Mouse (Mus musculus): ENCODE measurements around the gene Pde10a.
"Not testable (repeated sequence)": the region's sequence is repeated elsewhere in the genome, so short reads cannot be mapped to it uniquely, and the experiment has no call there.

The Pde10a gene

DNA sequence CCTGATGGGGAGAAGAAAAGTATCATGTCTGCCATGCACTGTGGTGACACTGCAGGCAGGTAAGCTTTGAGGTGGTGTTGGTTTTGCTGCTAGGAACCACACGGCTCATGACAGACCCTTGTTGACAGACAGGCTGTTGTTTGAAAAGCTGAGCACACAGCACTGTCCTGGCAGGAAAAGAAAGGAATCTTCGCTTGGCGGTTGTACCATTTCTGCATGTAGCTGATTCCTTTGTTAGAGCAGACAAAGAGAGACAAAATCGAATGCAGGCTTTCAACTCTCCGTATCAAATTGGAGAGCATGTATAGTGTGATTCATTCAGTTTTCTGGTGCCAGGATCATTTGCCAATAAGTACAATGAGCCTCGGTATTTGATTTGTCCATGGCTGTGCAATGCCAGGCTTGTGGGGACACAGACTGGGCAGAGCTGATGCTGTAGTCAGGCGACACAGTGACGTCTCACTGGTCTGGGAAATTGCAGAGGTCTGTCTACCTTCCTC is 122.2 kb downstream of the Pde10a start:
- no peak for DNase-seq (ENCODE audit: low spot score in 2 of 2)

DNA sequence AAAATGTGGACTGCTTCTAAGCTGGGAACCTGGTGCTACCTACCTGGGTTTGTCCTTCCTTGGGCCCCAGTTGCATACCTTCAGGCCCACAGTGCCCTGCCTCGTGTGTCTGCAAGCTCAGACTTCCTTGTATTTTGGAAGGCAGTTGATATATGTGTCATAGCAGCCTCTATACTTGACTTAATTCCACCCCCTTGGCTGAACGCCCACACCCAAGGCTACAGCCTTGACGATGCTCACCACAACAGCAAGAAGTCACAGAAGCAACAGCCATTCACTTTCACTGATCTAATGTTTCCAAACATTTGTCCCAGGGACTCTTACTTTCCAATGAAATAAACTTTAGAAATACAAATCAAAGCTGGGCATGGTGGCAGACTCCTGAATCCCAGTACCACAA is 123.1 kb downstream of the Pde10a start:
- no peak for DNase-seq (ENCODE audit: low spot score in 2 of 2)

DNA sequence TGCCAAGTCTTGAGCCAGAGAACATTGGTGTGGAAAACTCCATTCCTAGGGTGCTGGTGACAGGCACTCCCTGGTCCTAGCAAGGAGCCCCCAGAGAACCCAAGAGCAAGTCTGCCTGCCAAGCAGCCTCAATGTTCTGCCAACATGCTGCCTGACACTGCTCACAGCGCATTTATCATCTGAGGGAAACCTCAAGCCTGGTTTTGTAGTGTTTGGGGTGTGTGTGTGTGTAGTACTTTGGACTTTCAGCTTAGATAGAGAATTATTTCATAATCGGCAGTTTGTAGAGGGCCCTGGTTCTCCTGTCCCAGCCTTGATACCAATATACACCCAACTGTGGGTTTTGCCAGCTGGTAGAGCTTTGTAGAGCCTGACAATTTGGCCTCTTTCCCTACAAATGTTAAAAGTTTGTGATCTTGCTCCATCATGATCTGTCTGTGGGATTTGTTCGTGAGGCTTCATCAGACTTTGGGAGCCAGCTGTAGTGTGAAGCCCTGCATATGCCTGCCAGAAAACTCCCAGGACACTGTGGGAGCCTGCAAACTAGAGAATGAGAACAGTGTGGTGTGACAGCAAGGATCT is 127.6 kb downstream of the Pde10a start:
- no peak for DNase-seq (ENCODE audit: low spot score in 2 of 2)

DNA sequence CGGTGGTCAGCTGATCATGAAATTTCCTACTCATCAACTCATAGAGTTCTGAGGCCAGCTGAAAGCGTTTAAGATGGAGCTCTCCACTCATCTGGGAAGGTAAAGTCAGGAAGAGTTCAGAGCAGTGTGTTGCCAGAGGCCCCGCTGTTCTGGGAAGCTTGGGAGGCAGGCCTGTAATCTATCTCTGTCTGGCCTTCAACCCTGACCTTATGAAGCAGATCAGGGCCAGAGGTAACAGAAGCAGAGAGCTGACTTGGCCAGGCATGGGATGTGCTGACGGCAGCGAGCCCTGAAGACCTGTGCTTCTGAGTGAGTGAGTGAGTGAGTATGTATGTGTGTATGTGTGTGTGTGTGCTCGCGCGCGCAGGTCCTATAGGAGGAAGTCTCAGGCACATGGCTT is 132.5 kb downstream of the Pde10a start:
- DNase-seq (ENCODE audit: low spot score in 2 of 2) = no peak

DNA sequence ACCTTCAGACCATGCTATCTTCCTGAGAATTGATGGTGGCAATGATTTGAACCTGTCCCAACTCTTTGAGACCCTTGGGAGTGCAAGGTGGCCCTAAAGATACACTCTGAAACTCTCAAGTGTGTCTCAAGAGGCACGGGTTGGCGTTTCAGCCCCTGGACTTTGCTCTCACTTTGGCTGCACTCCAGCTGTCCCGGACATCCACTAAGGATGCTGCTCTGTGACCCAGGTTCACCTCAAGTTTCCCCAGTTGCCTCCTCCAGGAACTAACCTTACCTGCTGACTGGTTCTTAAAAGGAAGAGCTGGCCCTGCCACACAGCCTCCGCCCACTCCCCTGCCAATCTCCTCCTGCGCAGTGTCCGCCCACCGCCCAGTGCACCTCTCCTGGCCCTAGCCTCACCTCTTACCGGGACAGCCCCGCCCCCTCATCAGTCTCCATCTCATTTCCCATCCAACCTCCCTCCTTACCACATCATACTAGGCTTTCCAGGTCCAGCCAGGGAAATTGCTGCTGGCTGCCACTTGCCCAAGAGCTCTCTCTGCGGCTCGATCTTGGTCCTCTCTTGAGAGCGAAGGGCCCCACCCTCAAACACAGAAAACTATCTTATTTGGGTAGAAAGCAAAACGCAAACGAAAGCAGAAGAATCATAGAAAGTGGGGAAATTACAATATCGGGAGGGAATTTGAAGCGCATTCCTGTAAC is 133.7 kb downstream of the Pde10a start:
- no peak for DNase-seq (ENCODE audit: low spot score in 2 of 2)

DNA sequence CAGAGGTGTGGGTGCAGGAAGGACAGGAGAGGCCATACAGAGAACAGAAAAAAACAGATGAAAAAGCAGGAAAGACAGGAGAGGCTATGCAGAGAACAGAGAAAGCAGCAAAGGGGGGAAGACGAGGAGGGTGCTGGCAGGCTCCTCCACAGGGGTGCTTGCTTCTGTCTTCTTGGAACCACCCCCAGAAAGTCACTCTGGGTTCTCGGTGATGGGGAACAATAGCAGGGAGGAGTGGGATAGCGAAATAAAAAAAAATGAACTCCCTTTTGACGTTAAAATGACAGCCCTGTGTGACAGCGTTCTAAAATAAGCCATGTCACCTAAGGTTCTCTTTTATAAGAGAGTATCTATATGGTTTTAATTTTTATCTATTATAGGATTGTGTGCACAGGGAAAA is 141.7 kb downstream of the Pde10a start:
- DNase-seq (ENCODE audit: low spot score in 2 of 2) = no peak

DNA sequence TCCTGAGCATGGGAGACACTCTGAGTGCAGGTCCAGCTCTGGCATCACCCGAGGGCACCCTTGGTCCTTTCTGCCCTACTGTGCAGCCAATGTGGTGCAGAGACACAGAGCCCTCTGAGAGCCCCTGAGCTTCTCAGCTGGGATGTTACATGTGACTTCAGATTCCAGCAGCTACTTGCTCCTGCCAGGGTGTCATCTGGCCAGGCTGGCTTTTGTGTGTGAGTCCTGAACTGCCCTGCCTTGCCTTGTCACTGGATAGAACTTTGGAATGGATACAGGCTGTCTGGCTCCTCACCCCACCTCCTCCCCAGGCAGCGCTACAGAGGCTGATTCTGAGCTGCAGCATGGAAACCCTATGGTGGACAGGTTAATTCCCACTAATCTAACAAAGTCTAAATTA is 149.5 kb downstream of the Pde10a start:
- no peak for DNase-seq (ENCODE audit: low spot score in 2 of 2)

DNA sequence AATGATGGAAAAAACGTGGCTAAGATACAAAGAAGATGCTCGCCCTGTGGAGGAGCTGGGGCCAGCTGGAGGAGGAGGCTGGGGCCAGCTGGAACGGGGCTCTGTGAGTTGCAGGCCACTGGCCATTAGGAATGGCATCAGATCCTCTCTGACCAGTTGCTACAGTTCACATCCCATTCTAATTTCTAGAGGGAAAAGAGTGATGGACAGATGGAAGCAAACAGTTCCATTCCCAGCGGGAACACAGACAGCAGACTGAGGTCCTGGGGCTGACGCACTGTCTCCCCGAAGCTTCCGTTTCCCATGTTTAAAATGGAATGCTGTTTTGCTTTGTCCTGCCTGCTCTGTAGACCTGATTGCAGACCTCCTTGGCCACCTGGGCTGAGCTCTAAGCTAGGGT is 161.2 kb downstream of the Pde10a start:
- no peak for DNase-seq (ENCODE audit: low spot score in 2 of 2)

DNA sequence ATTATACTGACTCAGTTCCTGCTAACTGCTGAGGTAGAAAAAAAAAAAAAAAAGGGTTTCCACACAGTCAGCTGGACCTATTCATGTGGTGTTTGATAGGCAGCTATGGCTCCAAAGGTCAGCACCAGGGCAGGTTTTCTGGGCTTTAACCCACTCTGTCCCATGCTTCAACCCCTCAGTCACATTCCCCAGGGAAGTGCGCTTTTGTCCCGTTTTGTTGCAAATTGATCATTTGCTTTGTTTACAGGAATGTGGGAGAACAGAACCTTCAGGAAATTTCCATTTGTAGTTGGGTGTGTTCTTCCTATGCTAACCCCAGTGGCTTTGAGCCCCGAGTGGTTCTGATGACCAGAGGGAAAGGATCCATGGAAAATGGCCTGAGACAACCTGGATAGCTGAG is 162.9 kb downstream of the Pde10a start:
- no peak for DNase-seq (ENCODE audit: low spot score in 2 of 2)

DNA sequence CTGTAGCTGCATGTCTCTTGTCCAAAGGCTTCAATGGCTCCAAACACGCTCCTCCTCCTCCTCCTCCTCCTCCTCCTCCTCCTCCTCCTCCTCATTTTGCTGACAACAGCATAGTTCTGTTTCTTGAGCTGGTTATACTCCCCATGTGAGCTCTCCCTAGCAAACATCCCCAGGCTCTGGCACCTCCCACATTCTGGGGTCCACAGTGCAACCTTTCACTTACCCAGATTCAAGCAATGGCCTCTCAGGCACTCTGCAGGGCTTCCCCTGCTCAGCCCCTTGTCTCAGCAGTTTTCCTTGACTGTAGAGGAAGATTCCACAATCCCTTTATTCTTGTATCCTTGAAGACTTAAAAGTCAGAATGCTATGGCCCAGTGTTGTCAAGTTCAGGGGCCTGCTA is 173.1 kb downstream of the Pde10a start:
- no peak for DNase-seq (ENCODE audit: low spot score in 2 of 2)

DNA sequence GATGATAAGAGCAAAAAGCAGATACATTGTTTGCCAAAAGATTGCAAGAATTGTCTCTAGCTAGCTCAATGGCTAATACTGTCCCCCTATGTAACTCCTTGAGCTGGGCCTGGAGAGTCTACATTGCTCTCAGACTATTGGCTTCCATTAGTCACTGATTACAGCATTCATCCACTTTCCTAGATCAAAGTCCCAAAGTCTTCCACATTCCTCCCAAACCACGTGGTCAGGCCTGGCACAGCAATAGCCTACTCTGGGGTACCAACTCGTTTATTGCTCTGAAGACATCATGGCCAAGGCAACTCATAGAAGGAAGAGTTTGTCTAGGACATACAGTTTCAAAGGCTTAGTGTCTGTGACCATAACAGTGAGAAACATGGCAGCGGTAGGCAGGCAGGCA is 173.6 kb downstream of the Pde10a start:
- DNase-seq (ENCODE audit: low spot score in 2 of 2) = no peak

DNA sequence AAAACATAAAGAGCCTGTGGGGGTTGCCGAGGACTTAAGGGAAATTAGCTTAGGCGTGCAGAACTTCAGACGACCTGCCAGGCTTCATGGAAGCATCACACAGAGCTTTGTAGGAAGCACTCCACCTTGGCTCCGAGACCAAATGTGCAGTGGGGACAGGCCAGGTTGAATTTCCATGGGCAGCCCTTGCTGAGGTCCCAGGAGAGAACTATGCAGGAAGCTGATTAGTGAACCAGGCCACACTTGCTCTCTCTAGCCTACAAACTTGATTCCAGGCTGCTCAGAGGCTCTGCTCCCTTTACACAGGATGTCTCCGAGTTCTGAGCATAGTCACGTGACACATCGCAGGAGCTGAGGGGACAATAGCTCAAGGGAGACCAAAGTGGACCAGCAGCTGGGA is 175.9 kb downstream of the Pde10a start:
- no peak for DNase-seq (ENCODE audit: low spot score in 2 of 2)

DNA sequence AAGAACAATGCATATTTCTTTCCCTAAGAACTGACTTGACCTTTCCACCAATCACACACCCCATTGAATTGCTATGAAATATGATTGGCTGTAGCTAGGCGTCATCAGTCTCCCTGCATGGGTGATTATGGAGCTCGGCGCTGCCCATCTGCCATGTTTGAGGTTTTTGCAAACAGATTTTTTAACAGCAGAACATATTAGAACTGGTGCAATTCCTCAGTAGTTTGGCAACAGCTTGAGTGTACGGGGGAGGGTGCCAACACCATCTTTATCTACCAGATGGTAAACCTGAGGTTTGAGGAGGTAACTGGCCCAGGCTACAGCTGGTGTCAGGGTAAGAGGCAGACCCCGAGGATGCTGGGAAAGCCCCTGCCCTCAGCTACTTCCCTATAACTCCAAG is 177.3 kb downstream of the Pde10a start:
- DNase-seq (ENCODE audit: low spot score in 2 of 2) = peak; percentile 57 to 61

DNA sequence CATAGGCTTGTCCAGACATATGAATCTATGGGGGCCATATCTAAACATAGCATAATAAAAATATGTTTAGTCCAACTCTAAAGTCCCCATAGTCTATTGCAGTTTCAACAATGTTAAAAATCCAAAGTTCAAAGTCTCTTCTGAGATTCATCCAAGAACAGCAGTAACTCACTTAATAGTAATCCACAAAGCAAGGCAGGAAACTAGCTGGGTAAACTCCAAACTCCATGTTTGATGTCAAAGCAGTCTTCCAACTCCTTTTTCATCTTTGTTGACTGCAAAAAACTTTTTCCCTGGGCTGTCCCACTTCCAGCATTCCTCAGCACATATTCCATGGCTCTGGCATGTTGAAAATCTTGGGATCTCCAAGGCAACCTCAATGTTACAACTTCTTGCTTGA is 182.8 kb downstream of the Pde10a start:
- no peak for DNase-seq (ENCODE audit: low spot score in 2 of 2)

DNA sequence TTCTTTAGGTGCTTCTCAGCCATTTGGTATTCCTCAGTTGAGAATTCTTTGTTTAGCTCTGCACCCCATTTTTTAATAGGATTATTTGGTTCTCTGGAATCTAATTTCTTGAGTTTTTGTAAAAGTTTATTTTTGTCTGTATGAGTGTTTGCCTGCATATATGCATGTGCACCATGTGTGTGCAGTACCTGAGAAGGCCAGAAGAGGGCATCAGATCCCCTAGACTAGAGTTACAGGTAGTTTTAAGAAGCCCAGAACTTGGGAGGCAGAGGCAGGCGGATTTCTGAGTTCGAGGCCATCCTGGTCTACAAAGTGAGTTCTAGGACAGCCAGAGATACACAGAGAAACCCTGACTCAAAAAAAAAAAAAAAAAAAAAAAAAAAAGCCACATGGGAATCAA is 187.6 kb downstream of the Pde10a start:
- DNase-seq (ENCODE audit: low spot score in 2 of 2) = not testable (repeated sequence)

DNA sequence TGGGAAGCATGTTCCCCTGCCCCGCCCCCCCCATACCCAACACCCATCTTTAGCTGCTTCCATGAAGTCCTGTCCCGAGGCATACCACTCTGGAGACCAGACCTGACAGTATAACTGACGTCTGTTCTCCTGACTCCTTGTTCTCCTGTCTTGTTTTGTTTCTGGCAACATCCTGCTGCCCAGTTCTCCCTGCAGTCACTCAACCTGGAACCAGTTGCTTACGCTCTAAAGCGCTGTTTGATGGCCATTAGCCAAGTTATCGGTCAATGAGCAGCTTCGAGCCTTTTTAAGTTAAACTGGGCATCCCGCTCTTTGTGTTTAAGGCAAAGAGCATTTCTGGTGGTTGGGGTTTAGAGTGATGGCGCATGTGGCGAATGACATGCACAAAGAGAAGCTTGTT is 195.8 kb downstream of the Pde10a start:
- no peak for DNase-seq (ENCODE audit: low spot score in 2 of 2)

DNA sequence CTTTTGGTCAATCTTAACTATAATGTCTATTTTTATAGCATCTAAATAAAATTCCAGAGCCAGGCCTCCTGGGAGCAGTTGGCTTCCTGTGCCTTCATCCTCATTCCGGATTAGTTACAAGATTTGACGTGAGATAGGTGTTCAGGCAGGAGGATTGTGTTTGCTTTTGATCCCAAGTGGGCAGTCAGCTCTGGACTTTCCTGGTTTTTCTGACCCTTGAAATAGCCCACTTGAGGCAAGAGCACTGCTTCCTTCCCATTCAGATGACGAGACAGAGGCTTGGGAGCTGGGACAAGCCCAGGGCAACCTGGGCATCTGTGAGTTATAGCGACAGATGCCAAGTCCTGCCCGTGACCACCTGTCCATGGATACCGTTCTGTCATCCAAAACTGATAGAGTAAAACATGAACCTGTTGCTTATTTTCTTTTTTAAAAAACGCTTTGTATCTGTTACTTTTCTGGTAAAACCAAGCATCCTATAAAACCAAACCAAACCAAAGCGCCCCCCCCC is 199.3 kb downstream of the Pde10a start:
- DNase-seq (ENCODE audit: low spot score in 2 of 2) = no peak

DNA sequence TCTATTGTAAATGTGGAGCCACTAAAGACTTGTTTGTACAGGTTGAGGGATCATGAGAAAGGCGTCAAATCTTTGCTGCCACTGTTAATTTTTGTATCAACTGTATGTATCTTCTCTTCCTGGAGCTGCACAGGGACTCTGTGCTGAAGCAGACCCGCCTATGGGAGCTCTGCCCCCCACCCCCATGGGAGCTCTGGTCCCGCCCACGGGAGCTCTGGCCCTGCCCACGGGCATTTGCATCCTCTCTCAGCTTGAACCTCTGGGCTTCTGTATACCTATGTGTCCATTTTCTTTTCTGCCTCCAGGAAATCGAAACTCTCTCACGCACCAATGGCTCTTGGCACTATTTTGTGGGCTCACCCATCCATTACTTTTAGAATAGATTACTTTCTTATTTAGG is 203.5 kb downstream of the Pde10a start:
- no peak for DNase-seq (ENCODE audit: low spot score in 2 of 2)

DNA sequence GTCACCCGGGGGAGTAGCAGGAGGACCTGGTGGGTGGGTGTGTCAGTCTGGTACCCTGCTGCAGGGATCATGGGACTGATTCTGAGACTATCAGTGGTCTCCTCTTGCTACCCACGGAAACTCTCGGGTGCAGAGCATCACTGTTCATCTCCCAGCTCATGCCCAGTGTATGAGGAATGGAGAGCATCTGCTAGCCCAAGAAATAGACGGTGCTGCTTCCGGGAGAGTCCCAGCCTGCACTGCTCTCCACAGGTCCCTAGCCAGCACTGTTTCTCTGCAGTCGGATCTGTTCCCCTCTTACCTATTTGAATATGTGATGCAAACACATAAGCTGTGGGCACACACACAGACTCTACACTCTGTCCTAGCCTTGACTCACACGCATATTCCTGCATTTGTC is 204.6 kb downstream of the Pde10a start:
- DNase-seq (ENCODE audit: low spot score in 2 of 2) = no peak

DNA sequence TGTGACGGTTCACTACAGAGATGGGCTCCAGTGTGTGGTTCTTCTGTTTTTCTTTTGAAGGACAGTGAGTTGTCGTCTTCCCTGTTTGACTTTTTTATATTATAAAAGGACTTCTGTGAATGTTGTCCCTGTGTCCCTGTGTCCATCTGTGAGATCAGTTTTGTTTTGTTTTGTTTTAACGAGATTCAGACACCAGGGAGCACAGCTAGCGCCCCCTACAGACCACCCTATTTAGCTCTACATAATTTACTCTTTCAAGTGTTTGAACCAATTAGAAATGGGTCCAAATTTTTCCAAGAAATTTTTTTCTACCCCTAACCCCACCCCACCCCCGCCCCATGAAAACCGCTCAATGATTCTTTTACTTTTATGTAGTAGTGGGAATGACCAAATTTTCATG is 205.9 kb downstream of the Pde10a start:
- no peak for DNase-seq (ENCODE audit: low spot score in 2 of 2)

DNA sequence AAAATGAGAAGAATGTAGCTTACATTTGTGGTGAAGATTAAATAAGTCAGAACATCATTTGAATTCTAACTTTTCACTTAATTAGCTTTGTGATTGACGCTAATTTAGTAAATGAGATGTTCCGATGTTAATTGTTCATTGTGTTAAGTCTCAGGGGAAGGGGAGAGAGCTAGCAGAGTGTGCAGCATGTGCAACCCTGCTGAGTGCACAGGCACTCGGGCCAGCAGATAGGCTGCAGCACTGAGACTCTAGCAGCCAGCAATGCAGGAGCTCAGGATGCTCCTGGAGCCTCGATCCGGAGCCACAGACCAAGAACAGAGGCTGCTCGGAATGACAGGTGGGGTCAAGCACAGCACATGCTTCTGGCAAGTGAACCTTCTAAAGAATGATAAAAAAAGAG is 211.1 kb downstream of the Pde10a start:
- no peak for DNase-seq (ENCODE audit: low spot score in 2 of 2)

DNA sequence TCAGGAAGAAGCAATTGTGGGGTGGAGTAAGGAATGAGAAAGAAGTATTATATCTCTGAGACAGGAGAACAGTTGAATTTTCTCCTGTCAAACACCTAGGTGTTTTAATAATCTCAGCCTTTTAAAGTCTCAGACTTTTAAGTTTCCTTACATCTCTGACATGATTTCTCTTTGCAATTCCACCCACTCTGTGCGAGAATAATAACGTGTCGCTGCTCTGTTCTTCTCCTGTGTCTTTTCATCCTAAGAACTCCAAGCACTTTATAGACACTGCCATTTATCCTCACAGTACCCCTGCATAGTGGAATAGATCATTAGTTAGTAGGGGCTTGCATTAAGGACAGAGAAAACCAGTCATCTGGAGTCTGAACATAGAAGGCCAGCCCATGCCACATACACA is 217.6 kb downstream of the Pde10a start:
- DNase-seq (ENCODE audit: low spot score in 2 of 2) = no peak

DNA sequence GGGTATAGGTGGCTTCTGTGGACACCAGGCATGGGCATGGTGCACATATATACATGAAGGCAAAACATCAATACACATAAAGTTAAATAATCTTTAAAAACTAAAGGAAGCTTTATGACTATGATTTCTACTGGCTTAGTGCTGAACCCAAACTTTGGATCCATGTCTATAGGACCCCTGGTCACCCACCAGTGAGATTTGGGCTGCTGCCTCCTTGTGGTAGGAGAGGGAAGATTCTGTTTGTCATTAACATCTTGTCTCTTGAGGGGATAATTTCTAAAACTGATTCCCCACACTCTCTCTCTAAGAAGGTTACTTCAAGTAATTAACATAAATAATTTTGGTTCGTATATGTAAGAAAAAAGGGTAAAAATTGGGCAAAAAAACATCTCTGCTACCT is 220.2 kb downstream of the Pde10a start:
- no peak for DNase-seq (ENCODE audit: low spot score in 2 of 2)

DNA sequence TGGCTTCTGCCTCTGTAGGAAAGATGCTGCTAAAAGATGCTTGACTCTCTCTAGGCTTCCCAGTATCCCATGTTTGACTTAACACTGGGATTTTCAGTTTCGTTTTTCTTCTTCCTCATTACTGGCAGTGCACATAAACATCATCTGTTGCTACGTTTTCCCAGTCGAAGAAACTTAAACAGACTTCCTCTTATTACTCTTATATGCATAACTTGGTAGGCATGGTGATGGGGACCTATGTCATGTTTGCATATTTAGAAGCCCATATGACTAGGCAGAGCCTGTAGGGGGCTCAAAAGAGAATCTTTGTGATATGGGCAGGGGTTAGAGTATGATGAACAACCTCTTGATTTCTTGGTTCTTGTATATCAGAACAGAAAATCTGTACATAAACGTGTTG is 224.3 kb downstream of the Pde10a start:
- DNase-seq (ENCODE audit: low spot score in 2 of 2) = no peak
